Mouse (Mus musculus) CD4-positive, CD25-positive, alpha-beta regulatory T cell, adult 2 months (primary cell): ENCODE results near the gene Perm1.
A peak's percentile ranks its signal among the peaks of the same experiment; 100 is the strongest.

ENCODE experiments used
- DNase-seq: peaks from one replicate; pipeline ENCODE4 v3.0.0-alpha.2; 2012; ENCODE audit warnings: low read depth, low spot score

The Perm1 gene

DNA sequence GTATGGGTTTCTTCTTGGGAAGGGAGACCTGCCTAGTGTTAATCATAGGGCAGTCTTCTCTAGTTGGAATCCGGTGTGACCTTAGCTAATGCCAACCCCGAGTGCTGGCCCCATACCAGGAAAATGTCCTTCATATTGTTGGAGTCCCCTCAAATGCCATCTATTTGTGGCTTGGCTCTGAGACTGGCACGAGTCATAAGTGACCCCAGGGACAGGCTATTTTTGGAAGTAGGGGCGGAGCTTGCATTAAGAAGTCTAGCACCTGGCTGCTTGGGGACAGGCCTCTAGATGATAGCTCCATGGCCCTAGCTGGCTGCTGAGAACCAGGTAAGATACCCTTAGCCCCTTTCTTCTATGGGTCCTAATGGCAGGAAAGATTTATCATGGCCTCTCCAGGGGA, at the start of gene Perm1:
Gene Perm1, plus strand, starts transcription at position 220 of the 400 bp plus-strand sequence.
- DNase-seq: no peak

DNA sequence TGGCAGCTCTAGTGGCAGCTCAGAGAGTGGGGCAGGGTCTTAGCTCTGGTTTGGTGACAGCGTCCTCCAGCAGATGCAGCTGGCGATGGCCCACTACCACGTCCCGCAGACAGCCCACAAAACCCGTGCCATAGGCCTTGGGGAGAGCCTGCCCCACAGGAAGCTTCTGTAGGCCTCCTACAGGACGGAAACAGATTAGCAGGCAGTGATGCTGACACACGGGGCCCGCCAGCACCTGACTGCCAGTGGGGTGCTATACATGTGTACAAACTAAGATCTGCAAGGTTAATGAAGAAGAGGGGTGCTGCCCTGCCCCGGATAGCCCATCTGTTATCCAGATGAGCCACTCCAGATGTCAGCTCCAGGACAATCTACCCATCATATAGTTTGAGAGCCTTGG, 49.2 kb upstream of the Perm1 start:
- peak; percentile 48 for DNase-seq

DNA sequence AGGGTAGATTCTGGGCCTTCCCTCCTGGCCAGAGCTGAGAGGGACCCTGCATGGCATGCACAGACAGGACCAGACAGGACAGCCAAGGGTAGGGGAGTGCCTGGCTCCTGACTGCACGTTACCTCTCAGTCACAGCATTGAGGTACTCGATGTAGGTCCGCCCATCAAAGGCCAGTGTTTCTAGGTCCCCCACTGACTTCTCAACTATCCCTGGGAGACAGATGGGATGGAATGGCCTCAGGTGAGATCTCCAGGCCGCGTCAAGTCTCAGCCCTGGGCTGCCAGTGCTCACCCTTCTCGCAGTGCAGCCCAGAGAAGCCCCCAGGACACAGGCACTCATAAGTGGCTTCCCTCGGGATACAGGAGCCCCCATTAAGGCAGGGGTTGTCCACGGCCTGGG, 47.1 kb upstream of the Perm1 start:
- no peak for DNase-seq

DNA sequence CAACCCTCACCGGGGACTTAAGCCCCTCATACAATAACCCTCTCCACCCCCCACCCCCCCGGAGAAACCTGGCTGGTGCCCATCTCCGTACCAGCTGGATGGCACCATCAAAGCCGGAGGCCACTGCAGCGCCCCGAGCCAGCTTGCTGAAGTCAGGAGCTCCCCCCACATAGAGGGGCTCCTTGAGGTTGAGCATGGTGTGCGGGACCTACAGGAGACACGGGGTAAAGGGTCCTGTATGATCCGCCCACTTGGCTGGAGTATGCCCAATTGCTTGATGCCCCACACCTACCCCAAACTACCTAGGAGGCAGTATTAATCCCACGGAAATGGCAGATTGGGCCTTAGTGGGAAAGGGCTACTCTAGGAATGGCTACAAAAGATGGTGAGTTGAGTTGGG, 46.5 kb upstream of the Perm1 start:
- no peak for DNase-seq

DNA sequence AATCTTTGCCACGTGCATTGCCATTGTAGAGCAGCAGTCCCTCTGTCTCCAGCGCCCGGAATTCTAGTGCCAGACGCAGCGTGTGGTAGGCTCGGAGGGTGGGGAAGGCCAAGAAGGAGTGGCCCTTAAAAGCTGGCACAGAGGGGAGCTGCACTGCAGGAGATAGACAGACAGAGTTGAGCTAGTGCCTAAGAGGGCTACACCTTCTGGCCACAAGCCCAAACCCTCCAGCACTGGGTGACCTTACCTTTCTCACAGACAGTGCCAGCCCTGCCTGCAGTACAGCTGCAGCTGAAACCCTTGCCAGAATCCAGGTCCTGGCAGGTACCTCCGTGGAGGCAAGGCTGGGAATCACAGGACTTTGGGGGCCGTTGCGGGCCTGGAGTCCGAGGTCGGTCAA, 43.8 kb upstream of the Perm1 start:
- DNase-seq: no peak

DNA sequence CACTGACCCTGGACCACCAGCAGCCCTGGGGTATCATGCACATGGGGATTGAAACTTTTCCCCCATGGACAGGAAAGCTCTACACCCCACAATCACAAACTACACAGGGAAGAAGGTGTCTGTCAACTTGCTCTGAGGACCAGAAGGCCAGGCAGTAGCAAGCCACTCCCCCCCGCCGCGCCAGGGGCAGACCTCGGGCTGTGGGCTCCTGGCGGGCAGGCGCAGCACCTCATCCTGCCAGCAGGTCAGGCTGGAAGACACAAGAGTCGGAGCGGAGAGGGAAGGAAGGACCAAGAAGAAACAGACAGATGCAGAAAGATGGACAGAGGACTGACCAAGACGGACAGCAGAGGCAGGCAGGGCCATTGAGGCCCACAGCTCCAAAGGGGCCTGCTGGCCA, 38.0 kb upstream of the Perm1 start:
- DNase-seq: no peak

DNA sequence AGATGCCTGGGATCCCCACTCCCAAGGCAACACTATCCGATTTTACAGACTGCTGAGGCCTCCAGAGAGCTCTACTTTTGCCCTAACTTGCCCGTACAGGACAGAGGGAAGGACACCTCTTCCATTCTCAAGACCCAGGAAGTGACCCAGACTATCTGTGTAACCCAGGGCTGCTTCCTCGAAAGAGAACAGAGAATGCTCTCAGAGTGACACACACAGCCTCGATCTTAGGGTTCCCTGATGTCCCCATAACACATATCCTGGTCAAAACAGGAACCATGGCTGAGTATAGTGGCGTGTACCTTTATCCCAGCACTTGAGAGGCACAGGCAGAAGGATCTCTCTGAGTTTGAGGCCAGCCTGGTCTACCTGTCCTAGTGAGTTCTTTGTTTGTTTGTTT, 31.9 kb upstream of the Perm1 start:
- DNase-seq: no peak

DNA sequence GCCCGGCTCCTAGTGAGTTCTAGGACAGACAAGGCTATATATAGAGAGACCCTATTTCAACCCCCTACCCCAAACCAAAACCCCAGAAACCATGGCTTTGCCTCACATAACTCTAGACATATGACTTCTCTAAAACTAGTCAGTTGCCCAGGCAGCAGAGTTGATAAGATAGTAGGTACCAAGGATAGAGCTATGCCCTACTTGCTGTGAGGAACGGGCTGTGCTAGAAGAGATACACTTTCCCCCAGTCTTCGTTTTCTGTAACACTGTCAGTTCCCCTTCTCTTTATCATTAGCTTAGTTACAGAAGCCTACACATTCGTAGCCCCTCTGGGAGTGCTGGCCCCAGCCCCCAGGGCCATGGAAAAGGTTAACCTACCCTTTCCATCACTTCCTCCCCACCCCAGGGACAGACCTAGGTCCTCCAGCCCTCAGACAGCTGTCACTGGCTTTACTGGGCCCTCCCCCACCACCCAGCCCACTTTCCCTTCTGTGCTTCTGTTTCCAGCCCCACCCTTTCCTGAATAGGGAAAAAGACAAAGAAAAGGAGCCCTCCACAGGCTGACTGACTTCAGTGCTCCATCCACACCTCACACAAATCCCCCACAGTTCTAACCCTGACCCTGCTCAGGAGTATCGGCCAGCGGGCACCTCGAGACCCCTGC, 31.2 kb upstream of the Perm1 start:
- DNase-seq: no peak

DNA sequence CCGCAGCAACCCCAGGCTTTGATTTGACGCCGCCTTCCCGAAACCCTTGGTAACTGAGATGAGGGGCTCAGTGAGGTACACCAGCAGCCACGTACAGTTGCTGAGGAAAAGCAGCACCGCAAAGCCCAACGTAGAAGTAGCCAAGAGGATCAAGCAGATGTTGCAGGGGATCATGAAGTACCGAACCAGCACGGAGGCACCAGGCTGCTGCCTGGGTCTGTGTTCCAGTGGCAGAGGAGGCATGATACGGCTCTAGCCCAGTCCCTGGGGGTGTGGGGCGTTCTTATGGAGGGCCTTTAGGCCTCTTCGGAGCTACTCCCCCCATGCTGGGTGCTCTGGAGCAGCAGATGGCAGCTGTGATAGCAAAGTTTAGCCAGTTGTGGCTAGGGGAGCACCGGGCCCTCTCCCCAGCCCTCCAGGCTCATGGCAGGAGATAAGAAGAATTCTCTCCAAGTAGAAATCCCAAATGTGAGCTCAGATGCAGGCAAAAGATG, 30.2 kb upstream of the Perm1 start:
- no peak for DNase-seq

DNA sequence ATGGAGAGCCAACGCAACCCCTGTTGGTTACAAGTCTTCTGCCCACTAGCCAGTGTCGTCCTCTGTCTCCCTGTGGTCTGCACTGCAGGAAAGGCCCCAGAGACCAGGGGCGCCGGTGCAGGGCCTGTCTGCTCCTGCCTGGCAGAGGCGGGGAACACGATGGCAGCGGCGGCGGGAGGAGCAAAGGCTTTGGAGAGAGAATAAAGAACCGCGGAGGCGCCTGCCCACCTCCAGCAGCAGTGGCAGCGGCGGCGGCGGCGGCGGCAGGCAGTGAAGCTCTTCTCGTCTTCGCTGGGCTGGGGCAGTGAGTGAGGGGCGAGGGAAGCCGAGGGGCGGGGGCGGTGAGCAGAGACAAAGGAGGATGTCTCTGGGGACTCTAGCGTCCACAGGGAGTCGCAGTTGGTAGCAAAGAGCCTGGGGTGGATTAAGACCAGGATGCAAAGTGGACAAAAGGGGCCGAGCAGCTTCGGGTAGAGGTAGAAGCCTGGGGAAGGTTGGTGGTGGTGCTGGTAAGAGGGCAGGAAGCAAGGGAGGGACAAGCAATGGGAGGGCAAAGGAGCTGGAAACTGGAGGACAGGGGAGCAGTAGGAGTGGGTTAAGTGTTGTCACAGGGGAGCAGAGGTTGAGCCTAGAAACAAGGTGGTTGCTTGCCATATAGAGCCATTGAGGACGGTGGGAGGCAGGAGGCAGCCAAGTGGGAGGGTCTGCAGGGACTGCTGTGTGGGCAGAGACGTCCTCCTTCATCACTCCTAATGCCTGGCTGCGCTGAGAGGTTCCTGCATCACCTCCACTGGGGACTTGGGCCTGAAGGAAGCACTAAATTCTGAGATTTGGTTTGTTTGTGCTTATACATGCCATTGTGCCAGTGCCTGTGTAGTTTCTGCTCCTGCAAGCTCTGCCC, 29.5 kb upstream of the Perm1 start:
- DNase-seq: no peak

DNA sequence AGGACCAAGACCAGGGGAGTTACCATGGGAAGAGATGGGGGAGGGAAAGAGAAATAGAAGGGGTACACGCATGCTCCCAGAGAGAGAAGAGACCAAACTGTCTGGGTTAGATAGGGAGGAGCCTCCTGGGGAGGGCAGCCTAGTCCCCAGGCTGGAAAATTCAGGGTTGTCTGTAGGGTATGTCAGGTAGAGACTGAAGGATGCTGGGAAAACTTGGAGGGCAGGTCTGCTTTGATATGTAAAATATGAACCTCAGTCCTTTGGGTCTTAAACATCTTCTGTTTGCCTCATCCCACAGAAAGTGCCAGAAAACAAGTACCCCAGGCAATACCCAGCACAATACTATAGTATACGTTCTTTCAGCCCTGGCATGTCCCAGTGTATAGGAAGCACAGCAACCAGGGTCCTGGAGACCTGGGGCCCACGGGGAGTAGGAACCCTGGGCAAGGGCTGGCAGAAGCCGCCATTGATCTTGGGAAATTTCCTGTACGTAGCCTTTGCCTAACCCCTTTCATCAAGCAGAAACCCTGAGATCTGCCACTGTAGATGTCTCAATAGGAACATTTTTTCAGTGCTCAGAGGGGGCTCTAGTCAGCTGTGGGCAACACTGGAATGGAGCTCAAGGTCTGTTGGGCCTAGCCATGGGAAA, 27.4 kb upstream of the Perm1 start:
- no peak for DNase-seq

DNA sequence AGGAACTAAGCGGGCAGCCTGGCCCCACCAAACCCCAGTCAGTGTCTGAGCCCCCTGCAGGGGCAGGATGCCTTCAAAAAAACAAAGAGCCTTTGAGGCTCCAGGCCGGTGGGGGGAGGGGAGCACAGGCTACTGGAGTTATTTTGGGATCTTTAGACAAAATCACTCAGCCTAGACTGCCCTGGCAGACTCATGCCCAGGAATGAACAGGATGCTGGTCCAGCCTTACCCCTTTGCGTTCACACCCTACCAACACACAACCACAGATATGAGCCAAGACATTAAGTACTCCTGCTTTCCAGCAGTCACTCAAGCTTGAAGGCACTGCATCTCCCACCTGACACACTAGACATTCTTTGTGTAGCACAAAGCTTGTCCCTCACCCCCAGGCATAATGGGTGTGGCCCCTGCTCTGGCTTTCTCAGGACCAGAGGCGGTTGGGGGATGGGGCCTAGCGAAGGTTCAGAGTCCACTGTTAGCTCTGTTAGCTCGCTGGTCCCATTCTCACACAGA, 26.8 kb upstream of the Perm1 start:
- no peak for DNase-seq

DNA sequence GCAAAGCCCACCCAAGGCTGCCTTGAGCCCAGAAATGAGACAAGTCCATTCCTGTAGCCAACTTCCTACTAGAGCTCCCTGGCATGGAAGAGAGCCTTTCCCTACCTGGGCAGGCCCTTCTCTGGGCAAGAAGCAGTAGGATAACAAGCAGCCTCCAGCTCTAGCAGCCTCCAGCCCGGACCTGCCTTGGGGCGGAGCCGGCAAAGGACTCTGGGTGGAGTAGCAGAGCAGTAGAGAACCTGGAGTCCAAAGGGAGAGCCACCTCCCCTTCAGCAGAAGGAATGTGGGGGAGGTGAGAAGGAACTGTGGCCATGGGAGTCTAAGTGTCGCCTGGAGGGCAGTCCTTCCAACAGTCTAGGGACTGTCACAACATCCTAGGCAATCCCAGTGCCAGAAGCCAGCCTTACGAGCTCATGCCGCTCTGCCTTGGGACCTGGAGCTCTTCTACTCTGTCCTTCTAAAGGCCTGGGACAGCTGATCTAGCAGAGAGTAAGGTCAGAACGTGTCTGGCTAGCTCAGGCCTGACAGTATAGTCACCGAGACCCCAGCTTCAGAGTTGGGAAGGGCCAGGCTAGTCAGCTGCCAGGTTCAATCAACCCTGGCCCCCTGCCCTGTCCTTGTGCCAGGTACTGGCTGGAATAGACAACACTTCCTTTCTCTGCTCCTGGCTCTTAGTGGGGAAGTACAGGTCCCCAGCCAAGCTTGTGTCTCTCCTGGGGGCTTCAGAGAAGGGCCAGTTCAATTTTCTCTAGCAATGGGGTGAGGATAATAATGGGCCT, 23.1 kb upstream of the Perm1 start:
- DNase-seq: no peak

DNA sequence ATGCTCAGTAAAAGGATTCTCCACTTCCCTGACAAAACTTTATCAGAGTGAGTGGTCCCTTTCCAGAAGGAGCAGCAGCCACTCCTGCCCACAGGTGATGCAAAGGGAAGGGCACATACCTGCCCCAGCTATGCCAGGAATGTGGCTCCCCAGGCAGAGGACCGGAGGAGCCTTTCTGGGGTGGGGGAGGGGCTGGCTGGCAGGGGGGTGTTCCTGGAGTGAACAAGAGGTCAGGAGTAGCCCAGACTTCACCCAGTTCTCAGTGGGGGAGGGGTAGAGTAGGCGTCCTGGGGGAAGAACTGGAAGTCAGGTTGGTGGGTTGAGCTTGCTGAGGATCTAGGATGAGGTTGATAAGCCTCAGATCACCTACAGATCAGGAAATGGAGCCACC, 22.5 kb upstream of the Perm1 start:
- no peak for DNase-seq

DNA sequence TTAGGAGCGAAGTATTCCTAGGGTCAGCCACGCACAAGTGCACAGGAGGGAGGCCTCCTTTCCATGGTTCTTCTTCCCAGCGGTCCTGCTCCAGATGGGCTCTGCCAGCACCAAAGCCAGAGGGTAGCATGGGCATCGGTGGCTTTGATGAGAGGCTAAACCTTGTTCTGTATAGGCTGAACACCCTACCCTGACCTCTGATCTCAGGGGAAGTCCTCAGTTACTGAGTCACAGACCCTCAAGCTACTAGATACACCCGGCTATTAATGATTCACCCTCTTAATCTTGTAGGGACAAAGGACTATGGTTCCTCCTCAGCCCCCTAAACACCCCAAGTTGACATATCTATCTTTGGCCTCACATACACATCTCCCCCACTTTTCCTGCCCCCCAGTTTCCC, 21.8 kb upstream of the Perm1 start:
- no peak for DNase-seq

DNA sequence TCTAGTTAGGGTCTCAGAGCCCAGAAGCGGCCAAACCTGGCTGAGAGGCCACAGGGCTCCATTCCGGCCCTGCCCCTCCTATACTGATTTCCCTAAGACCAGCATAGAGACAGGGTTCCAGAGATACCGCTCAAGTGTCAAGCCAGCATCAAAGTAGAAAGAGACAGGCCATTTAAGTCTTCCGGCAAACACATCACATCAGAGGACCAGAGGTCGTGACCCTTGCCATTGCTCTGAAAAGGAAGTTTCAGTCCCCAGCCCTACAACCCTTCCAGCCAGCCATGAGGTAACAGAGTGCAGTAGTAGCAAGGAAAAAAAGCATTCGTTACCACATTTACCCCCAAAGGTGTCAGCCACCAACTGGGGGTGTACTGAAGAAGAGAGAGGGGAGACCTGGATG, 21.3 kb upstream of the Perm1 start:
- DNase-seq: no peak

DNA sequence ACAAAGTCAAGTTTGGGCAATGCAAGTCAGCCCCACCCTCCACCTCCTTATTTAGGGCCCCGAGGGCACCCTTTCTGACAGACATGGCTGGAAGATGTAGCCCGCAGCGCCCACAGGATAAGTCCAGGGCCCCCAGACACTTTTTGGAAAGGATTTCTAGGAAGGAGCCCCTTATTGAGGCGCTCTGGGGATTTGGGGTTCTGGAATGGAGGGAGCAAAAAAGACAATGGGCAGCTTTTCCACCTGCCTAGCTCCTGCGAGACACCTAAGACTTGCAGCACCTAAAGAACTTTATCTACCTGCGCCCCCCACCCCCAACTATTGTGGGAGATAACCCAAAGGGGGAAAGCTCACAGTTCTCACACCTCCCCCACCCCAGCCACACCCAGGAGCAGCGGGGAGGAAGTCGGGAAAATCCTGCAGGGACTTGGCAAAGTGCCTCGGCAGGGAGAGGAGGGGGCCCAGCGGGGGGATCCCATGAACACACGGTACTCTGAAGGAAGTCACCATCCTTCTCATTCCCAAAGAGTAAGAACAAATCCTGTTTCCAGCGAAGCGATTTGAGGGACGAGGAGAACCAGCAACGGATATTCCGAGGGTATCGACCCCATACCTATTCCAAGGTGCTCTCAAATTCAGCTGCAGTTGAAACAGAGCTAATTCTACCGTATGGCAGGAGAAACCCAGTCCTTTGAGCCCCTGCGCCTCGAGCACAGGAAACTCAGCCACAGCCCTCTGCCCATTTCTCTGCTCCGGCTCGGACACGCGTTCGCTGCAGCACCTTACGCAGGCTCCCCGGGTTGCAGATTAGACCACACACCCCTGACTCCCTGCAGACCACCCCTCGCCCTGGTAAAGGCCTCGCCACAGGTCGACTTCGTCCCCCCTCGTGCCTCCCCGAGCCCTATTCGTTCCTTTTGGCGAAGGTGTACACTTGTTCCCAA, 19.5 kb upstream of the Perm1 start:
- peak; percentile 41 for DNase-seq

DNA sequence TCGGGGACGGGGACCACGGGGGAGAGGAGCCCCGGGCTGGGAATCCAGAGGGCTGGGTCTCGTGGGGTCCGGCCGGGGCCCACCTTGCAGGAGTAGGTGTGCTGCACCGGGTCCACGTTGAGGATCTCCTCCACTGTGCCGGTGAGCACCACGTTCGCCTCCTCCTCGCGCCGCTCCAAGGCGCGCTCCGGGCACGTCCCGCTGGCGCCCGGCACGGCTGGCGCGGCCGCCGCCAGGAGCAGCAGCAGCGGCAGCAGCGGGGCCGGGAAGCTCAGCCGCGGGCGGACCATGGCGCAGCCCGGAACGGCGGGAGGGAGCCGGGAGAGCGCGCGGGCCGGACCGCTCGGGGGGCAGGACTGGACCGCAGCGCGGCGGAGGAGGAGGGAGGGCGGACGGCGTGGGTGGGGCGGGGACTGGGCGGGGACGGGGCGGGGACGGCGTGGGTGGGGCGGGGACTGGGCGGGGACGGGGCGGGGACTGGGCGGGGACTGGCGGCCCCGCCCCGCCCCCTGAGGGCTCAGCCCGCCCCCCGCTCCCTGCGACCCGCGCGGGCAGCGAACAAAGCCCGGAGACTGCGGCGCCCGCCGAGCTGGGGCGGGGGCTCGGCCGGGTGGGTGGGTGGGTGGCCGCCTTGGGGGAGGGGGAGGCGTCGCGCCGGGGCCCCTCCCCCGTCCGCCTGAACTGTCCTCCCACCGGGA, 18.4 kb upstream of the Perm1 start, which contains the start of gene Agrn:
Gene Agrn, minus strand, starts transcription at position 358 of the 698 bp plus-strand sequence.
- peak; percentile 75 for DNase-seq

DNA sequence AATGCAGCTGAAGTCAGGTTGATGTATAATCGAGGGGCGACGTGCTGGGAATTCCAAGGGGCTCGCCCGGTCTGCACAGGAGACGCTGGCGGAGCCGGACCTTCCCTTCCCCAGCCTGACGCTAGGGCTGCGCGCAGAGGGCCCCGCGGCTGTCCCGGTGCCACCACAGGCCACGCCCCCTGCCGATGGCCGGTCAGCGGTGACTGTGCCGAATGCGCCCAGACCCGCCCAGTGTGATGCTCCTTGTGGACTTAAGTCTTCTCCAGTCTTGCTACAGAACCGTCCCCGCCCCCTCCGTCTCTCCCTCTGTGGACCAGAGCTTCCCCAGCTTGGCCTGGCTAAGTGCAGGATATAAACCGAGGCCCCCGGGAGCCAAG, 17.9 kb upstream of the Perm1 start:
- DNase-seq: peak; percentile 75
